Mouse (Mus musculus) retina, postnatal 7 days (tissue): ENCODE measurements around the gene Gm14226.
"Not testable (repeated sequence)": the region's sequence is repeated elsewhere in the genome, so short reads cannot be mapped to it uniquely, and the experiment has no call there.

ENCODE experiments used
- DNase-seq: peaks from one replicate; pipeline ENCODE4 v3.0.0-alpha.2; 2012; ENCODE audit warnings: low read depth, low spot score

Gm14226 gene

DNA sequence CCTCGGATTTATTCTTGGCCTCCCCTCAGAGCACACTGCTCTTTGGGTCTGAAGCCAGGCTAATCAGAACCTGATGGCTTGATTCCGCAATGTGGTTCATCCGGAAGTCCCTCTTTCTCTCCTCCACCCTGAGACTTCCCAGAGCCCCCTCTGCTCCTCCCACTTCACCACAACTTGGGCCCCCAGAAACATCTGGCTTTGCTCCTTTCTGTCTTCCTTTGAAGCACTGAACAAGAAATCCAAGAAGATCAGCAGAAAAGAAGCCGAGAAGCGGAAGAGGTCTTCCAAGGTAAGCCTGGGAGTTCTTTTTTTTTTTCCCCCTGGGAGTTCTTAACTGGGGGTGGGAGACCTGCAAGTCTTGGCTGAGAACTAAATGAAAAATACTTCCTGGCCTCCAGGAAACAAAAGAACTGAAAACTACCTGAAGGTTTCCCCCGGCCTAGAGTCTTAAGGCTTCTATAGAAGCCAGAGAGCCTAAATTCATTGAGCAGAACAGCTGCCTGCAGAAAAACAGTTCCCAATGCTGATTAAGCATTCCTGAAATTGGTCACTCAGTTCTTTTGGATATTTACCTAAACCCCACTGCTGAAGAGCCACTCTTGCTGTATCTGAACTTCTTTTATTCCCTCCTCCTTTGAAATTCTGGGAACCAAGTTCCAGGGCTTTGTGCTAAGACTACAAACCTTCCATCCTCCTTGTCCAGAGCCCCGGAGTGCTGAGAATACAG is 29.5 kb downstream of the Gm14226 start:
- no peak for DNase-seq

DNA sequence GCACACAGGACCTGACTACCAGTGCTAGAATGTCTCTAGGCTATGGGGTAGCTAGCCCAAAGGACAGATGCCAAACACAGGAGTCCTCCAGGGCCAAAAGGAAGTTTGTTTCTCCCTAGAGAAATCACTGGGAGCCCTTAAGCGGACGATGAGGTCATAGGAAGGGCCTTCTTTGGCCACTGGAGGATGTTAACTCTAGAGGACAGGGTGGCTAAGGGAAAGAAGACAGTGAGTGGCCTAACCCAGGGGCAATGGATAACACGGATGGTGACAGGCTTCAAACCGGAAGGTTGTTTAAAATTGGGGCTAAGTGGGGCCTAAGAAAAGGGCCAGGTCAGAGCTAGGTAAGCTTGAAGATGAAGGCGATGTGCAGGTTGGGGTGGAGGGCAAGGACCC is 32.0 kb downstream of the Gm14226 start:
- DNase-seq, result no peak

DNA sequence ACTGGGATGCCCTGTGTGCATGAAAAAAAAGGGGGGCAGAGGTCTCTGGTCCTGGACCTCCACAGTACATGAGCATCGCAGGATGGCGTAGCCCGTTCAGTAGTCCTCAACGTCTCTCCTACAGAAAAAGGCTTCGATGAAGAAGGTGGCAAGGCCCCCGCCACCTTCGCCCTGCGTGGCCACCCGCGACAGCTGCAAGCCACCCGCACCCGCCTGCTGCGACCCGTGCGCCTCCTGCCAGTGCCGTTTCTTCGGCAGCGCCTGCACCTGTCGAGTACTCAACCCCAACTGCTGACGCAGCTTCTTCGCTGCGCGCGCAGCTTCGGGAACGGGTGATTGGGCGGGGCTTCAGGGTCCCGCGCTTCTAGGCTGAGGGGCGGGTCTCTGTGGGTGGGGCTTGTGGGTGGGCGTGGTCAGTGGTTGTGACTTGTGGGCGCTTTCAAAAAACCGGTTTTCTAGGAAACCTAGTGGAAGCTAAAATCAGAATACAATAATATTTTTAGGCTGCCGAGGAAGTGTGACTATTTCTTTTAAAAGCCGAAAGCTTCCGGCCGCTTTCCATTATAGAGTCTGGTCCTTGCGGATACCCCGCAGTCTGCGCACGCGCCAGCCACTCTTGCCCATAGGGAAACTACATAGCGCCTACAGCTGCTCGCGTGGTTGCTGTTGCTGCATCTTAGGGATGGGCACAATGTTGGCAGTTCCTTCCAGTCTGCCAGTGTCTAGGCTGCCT is 32.6 kb downstream of the Gm14226 start:
- peak; percentile 97 for DNase-seq

DNA sequence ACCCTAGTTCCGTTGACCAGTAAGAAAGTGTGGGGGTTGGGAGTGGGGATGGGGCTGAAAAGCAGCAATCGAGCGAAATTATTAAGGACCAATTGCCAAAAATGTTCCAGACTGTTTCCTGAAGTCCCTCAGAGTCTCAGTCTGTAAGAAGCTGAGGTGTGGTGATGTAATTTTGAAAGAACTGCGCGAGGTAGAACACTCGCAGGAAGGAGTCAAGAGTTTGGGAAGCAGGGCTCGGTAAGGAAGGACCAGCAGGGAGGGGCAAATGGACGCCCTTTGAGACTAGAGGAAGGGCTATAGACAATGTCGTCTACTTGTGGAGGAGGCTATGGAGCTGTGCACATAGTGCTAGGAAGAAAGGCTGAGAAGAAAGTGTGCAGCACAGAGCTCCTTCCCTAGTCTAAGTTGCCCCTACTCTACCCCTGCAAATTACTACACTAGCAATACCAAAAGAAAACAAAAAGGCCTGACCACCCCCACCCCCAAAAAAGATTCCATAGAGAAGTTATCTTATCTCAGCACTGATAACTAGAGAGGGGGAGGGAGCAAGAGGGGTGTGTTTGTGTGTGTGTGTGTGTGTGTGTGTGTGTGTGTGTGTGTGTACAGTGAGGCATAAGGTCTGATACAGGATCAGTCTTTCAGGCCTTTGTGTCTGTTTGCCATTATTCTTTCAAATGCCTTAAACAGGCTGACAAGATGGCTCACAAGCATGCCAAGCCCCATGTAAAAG is 33.7 kb downstream of the Gm14226 start:
- no peak for DNase-seq

DNA sequence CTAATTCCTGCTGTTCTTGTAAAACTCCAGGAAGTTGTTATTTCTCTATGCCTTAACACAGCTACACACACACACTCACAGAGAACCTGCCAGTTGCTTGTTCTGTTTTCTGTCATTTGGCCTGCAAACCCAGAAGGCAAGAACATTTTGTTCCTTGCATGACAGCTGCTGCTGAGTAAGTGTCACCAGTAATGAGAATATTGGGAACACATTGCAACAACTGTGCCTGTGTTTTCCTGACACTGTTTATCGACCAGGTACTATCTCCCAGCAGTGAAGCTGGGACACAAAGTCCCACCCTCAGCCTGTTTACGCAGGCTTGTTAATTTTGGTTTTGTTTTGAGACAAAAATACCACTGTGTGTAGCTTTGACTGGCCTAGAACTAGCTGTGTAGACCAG is 34.6 kb downstream of the Gm14226 start:
- no peak for DNase-seq

DNA sequence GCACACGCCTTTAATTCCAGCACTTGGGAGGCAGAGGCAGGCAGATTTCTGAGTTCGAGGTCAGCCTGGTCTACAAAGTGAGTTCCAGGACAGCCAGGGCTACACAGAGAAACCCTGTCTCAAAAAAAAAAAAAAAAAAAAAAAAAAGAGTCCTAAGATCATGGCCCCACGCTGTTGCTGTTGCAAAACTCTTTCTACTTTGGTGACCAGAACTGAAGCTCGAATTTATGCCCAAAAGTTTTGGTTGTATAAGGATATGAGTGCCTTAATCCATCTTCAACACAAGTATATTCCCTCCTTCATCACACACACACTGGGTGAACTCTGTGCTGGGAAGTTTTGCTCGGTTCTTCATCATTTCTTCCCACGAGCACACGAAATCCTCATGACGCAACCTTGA is 35.4 kb downstream of the Gm14226 start:
- DNase-seq, result not testable (repeated sequence)

DNA sequence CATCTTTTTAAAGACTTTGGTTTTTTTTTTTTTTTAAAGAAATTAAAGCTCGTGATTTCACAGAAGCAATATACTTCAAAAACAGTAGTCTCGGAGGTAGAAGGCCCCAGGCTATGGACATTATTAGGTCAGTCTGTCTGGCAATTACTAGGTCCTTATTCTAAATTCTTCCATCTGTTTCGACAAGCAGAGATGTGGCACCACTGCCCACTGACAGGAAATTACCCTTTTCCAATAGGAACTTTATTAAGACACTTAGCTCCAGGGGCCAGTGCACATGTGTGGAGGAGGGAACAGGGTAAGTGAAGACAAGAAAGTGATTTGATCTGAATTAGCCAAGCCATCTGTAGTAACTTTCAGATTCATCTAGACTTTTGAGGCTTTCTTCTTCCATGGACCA is 36.6 kb downstream of the Gm14226 start:
- no peak for DNase-seq

DNA sequence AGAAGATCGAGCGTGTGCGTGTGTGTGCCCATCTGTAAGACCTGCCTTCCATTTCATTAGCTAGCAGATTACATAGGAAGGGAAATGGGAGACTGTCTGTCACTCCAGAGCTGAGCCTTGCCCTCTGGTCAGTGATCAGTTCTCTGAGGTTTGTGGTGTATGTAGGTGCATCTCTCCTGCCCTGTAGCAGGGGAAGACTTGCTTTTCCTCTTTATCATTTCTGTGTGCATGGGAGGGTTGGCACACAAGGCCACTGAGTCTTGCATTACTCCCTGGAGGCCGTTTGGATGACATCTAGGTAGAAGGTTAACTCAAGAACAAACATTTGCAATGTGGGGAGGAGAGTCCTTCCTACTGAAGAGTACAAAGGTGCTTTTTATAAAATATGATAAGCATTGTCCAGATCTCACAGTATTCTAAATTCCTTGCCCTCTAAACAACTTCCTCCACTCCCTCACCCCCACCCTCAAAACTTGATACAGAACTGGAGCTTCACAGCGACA is 38.1 kb downstream of the Gm14226 start:
- DNase-seq, result no peak

DNA sequence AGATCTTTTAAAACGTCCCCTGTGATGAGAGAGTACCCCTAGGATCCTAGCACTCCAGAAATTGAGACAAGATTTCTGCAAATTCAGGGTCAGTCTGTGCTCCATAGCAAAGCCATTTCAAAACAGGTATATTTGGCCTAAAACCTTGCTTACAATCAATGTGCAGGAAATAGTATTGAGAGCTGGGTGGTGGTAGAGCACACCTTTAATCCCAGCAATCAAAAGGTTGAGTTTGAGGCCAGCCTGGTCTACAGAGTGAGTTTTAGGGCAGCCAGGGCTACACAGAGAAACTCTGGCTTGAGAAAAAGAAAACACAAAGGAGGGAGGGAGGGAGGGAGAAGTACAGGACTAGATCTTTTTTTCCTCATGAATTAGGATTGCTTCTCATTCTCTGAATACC is 39.3 kb downstream of the Gm14226 start:
- DNase-seq, result no peak

DNA sequence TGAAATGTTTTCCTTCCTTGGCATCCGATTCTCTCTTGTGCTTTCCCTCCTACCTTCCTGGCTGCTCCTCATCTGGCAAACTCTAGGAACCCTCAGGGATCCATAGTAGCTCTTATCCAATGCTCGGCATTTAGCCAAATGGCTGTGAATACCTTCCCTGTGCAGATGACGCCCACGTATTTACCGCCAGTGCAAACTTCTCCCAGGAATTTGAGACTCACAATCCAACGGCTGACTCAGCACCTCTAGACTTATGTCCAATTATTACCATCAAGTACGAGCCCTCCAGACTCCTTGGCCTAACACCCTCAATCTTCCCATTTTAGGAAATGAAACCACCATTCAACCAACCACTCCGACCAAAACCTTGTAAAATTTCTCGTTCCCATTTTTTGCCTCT is 53.0 kb downstream of the Gm14226 start:
- no peak for DNase-seq

DNA sequence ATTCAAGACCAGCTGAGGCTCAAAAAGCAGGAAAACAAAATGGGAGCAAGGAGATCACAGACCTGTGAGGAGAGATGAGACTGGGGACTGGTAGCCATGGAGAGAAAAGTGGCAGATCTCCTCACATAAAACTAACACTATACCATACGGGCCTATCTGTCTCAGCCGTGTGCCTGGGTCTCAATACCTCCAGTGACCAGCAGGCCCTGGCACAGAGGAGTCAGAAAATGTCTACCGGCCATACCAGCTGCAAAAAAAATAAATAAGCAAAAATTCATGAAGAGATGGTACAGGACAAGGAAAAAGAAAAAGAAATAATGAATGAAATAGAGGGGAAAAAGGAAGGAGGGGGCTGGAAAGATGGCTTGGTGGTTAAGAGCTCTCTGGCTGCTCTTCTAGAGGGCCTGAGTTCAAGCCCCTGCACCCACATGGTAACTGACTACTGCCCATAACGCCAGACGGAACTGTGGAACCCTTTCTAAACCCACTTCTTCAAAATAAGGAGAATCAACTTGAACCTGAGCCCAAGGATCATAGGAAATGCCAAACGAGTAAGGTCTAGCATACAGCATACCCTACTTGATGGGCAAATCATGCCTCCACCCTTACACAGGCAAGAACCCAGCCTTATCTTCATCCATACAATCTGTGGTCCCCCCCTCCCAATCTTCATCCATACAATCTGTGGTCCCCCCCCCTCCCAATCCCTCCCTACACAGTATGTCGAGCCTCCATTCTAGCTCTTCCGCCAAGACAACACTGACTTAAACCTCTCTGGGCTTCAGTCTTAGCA is 54.5 kb downstream of the Gm14226 start:
- DNase-seq, result no peak

DNA sequence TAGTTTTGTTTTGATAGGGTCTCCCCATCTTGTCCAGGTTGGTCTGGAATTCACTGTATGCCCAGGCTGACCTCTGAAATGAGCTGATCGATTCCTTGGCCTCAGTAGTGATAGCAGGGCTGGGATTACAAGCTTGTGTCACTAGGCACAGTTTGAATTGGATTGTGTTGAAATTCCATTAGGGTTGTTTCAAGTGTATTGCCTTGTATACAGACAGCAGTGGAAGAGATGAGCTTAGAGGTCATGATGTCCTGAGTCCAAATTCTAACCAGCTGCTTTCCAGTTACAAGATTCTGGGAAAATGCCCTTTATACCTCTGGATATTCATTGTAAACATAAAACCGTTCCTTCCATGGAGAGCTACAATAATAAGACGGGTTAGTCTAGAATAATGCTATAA is 55.3 kb downstream of the Gm14226 start:
- DNase-seq, result no peak

DNA sequence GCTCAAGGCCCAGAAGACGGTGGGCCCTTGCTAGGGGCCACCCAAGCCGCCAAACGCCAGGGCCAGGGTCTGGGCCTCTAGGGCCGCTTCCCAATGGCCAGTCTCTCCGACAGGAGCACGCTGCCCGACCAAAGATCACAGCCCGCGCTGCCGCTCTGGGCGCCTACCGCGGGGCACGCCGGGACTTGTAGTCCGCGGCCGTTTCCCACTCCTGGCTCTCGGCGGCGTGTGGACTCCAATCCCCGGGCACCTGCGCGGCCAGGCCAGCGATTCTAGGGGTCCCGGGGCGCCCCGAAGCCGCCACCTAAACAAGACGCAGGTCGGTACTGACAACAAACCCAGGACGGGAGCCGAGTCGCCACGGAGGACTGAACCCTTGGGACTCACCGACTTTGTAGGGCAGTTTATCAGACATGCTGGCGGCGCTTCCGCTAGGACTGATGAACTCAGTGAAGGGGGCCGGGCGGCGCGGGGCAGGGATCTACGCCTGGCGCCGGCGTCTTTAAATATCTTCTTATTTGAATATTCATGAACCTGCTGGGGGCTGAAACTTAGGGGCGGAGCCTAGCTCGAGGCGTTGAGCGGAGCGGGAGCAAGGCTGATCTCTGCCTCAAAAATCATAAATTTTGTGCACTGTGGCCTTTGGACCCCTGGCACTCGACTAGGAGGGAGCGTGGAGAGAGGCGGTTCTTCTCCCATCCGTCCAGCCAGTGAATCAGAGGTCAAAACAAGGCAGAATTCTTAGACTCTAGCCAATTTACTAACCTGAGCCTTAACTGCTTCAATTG is 56.1 kb downstream of the Gm14226 start, which contains the start of gene Ahcy:
Gene Ahcy, minus strand, starts transcription at position 520 of the 788 bp plus-strand sequence.
- DNase-seq, result peak; percentile 71

DNA sequence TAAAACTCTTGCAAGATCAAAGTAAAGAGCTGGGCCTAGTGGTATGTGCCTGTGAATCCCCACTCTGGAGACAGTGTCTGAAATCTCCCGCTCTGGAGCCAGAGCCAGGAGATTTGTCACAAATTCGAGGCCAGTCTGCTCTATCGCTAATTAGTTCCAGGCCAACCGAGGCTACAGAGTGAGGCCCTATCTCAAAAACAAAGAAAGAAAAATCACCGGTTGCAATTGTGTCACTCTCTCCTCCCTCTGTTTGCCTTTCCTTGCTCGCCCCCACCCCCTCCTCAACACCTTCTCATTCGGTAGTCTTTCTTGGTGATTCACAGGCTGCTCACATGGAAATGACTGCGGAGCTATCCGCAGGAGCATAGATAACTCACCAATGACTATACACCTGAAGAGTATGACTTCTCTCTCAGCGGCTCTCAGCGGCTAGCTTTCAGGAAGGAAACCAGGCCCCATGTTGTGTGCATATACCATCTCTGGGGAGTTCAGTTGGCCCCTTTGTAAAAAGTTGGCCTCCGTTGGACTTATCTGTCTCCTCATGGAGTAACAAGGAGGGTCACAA is 56.8 kb downstream of the Gm14226 start:
- no peak for DNase-seq

DNA sequence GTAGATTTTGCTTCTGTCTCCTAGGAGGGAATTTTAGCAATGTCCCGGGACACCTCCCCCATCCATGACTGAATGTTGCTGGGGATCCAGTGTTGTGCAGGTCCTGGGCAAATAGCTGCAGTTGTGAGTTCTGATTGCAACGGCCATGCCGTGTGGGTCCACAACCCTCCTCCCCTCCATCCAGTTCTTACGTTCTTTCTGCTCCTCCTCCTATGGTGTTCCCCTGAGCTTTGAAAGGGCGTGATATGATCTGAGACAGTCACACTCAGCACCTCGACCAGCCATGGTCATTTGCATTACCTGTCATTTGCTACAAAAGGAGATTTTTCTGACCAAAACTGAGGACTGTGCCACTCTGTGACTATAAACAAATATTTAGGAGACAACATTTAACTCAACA is 57.6 kb downstream of the Gm14226 start:
- DNase-seq, result no peak
